Mouse (Mus musculus): ENCODE measurements at regions not wholly inside any gene's neighbourhood (a gene's known extent, or its start where the extent isn't known, plus 50 kb on each side); places are given as distances from the start of the nearest gene placed in this dataset.

GRCm38 (mm10) chr3:143501017-143501416, 619.2 kb upstream of the Pkn2 start:
- TF ChIP-seq CTCF (IDR thresholded peaks at IDR 0.05; ENCODE audit: low read depth, low read length) (no peak), POLR2A (IDR thresholded peaks at IDR 0.05; ENCODE audit: insufficient read depth, low read length) (no peak), EP300 (IDR thresholded peaks at IDR 0.05; ENCODE audit: insufficient read depth, low read depth, low read length) (no peak)
